Mouse (Mus musculus): Measurements from ENCODE around the gene Anapc15-ps.

Gene Anapc15-ps

DNA sequence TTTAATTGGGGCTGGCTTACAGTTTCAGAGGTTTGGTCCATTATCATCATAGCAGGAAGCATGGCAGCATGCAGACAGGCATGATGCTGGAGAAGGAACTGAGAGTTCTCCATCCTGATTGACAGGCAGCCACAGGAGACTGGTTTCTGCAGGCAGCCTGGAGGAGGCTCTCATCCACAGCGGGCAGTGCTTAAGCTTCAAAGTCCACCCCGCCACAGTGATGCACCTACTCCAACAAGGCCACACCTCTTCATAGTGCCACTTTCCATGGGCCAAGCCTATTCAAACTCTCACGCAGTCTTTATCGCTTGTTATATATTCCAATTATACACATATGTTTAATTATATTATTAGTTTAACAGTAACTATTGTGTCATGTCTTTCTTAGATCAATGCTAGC lies 18.1 kb upstream of the Anapc15-ps start:
- no peak for DNase-seq (ENCODE audit: low spot score in 2 of 2)

DNA sequence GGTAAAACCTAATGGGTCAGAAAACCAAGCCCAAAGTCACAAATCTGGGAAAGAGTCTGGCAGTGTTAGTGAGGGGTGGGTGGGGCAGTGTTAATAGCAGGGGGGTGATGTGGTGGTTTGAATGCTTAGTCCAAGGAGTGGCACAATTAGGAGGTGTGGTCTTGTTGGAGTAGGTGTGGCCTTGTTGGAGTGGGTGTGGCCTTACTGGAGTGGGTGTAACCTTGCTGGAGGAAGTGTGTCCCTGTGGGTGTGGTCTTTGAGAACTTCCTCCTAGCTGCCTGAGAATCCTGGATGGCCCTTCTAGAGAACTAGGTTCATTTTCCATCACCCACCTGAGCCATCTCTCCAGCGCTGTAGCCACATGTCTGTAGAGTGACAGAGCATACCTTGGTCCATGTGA lies 16.6 kb upstream of the Anapc15-ps start:
- no peak for DNase-seq (ENCODE audit: low spot score in 2 of 2)

DNA sequence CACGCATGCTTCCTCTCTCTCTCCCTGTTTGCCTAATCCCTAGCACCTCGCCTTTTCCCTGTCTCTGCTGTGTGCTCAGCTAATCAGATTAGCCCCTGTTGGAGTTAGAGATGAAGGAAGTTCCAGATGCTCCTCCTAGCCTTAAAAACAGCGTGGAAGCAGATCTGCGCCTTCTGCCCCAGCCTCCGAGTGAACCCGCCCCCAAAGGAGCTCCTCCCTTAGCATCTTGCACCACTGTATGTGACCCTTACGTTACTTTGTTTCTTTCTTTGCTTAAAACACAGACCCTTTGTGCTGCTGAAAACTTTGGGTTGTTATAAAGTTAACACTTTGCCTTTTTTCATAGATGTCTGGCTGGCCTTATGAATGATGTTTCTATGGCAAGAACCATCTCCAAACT lies 15.8 kb upstream of the Anapc15-ps start:
- DNase-seq (ENCODE audit: low spot score in 2 of 2) = no peak

DNA sequence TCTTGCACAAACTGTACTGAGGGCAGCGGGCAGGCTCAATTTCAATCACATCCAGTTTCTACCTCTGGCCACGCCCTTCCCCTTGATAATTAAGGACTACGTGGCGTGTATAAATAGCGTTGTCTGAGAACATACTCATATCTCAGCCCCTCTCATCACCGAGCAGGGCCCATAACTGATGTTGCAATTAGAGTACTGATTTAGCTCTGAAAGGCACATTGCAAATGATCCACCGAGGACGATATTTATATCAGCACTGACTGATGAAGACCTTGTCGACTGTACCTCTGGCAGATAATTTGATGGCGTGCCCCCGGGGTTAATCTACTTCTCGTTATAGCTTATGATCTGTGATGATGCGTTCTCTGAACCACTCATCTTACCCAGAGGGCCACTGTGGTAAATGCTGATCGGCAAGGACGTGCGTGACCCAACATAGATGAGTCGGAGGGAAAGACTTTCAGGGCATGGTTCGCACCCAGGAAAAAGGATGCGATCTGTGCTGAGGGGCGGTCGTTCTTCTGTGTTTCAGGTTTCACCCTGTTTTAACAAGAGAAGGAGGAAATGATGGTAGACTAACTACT lies 14.4 kb upstream of the Anapc15-ps start:
- no peak for DNase-seq (ENCODE audit: low spot score in 2 of 2)

DNA sequence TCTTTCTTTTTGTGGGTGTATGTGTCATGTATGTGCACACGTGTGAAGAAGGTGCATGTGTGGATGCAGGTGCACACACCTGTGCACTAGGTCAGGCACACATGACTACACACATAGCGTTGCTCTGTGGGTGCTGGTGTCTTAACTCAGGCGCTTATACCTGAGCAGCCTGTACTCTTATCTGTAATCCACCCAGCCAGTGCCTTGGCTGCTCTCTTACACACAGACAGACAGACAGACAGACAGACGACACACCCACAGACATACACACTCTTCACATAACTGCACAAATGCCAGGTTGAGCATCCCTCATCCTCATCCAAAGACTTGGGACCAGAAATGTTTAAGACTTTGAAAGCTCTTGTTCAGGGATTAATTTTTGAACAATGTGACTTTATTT lies 12.8 kb upstream of the Anapc15-ps start:
- no peak for DNase-seq (ENCODE audit: low spot score in 2 of 2)

DNA sequence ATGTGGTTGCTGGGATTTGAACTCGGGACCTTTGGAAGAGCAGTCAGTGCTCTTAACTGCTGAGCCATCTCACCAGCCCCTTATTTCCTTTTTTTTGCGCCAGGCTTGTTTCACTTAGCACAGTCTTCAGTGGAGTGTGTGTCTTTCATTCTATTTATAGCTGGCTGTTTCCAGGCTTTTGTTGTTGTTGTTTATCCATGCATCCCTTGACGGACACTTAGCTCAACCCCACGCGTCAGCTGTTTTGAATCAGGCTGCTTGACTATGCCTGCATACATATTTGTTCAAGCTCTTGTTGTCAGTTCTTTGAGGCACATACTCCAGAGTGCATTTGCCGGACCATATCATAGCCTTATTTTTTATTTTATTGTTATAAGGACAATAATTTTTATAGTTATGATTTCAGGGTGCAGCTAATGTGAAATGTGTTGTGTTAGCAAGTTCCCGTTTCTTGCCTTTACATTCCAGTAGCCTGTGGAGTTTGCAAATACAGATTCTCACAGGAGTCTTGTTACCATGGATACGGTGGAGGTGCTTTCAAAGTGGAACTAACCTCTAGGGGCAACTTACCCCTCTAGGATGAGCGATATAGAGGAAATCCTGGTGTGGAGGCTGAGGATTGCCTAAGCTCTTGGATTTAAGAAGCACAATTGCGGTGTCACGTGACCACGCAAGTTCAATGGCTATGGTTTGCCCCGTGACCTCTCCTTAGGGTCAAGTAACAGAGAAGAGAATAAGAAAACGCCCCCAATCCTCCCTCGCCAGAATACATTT lies 11.7 kb upstream of the Anapc15-ps start:
- no peak for DNase-seq (ENCODE audit: low spot score in 2 of 2)

DNA sequence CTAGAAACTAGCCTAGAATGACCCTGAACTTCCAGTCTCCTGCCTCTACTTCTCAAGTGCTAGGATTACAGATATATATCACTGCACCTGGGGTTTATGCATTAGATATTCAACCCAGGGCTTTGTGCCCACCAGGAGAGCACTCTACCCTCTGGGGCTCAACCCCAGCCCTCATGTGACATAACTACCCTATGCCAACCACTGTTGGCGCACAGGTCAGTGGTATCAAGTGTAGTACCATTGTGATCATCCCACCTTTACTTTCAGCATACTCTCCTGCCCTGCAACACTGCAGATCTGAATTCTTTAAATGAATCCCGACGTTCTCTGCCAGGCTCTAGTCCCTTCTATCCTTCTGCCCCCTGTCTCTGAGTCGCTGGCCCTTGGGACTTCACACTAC lies 11.0 kb upstream of the Anapc15-ps start:
- DNase-seq (ENCODE audit: low spot score in 2 of 2) = no peak

DNA sequence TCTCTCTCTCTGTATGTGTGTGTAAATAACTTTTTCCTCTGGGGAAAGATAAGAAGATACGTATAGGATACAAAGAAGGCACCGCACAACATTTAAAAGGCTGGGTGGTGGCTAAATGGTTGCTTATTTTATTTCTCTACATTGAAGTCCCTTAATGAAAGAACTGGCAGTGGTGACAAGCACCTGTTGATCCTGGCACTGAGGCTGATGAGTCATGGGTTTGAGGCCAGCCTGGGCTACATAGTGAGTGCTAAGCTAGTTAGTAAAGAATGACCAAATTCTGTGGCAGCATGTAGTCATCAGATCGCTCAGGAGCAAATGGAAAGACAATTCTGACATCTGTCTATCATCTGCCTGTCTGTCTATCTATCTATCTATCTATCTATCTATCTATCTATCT lies 10.5 kb upstream of the Anapc15-ps start:
- DNase-seq (ENCODE audit: low spot score in 2 of 2) = no peak

DNA sequence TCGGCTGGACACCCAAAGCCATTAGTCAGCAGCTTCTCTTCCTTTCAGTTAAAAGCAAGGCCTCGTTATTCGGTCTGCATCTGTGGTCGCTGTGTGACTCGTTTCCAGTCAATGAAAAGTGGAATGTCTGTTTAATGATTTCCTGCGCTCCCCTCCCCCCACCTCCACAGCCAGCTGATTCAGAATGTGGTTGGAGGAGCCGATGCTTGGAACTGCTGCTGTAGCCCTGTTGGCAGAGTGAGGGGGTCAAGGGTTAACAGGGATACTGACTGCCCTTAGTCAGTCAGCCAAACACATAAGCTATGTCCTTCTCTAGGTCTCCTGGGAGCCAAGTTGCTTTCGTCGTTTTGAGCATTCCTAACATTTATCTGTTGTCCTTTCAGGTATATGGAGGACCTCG lies 9.7 kb upstream of the Anapc15-ps start:
- DNase-seq (ENCODE audit: low spot score in 2 of 2) = no peak

DNA sequence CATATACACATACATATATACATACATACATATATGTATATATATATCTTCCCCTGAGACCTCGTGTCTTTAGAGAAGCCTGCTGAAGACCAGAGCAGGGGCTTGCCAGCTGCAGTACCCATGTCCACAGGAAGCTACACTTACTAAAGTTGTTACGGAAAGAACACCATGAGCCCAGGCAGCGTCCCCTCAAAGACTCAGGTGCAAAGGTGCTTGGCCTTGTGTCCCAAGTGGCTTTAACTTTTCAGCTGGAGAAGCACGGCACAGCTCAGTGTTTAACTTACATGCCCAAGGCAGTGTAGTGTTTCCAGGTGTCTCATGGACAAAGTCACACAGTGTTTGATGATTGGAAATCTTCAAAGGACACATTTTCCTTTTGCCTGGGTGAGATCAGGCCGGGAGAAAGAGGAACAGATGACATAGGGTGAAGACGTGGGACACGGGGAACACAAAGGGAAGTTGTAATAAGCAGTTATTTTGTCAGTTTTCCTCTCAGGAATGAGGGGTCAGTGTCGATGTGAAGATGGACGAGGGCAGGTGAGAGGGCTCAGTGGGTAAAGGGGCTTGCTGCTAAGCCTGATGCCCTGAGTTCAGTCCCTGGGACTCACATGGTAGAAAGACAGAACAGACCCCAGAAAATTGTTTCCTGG lies 9.0 kb upstream of the Anapc15-ps start:
- DNase-seq (ENCODE audit: low spot score in 2 of 2) = no peak

DNA sequence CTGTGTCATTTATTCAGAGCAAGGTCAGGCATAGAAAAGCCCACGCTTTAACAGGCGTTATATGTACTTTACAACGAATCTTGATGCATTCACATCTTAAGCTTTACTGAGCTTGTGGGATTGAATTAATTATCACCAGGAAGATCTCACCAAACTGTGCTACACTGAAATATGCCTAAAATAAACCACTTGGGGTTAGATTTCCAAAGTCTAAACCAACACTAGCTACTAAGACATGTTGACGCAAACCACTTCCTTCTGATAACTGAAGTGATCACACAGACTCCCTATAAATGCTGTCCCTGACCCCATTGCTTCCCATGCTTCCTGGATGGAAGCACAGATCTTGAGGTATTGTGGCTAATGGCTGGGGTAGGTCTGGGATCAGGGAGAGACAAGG lies 8.2 kb upstream of the Anapc15-ps start:
- no peak for DNase-seq (ENCODE audit: low spot score in 2 of 2)

DNA sequence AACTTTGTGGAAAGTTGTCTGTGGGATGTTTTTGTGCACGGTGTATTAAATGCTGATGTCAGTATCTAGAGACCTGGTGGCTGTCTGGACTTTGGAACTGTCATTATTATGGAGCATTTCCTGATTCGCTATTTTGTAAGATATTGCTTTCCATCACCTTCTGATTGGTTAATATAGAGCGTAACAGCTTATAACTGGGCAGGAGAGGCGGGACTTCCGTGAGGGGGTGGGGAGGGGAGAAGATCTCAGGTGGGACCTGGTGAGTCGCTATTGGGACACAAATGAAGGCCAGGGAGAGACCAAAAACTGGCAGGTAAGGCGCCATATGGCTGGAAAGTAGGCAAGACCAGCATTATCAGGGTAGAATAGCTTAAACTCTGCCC lies 7.8 kb upstream of the Anapc15-ps start:
- no peak for DNase-seq (ENCODE audit: low spot score in 2 of 2)

DNA sequence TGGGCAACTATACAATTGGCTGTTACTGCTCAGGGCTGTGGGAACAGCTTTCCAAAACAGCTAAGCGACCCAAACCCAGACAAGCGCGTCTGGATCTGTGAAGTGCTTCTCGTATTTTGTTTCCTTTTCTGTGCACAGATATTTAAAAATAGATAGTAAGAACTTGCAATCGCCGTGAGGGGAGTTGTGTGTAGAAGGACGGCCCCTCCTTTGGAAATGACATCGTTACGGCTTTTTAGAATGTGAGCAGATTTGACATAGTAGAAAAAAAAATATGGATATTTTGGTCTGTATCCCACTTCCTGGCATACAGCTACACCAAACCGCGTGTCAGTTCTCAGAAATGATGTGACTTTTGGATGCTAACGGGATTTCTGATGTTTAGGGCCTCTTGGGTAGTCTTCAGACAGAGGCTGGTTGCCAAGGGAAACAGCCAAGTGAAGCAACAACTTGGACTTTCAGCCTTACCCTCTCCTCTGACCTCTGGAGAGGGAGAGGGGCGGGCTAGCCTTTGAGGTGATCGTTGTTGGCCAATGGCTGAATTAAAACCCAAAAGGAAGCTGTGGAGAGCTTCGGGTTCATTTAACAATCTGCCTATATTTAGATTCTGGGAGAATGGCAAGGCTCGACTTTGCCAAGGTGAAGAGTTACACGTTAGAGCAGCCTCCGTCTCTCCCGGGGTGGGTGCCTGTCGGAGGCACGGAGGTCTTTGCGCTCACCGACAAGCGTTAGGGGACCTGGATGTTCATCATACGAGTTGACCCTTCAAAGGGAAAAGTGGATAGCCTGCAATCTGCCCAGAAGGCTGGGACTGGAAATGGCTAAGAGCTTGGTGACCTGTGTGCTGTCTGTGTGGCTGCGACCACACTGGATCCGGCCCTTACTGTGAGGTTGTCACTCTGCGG lies 7.2 kb upstream of the Anapc15-ps start:
- no peak for DNase-seq (ENCODE audit: low spot score in 2 of 2)

DNA sequence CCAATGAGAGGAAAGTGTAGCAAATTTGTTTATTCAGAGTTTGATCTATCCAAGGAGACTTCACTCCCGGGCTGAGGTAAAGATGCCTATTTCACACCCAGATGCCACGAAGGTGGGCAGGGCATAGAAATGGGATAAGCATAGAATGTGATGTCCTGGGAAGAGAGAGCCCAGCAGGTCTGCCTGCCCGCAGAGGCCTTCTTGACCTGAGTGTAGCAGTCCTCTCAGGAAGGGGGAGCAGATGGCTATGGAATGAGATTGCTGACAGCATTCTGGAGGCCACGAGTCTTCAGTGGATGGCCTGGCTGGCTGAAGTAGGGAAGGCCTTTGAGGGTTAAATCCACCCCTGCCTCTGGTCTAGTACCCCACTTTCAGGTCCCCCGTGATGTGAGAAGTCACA lies 5.9 kb upstream of the Anapc15-ps start:
- DNase-seq (ENCODE audit: low spot score in 2 of 2) = no peak

DNA sequence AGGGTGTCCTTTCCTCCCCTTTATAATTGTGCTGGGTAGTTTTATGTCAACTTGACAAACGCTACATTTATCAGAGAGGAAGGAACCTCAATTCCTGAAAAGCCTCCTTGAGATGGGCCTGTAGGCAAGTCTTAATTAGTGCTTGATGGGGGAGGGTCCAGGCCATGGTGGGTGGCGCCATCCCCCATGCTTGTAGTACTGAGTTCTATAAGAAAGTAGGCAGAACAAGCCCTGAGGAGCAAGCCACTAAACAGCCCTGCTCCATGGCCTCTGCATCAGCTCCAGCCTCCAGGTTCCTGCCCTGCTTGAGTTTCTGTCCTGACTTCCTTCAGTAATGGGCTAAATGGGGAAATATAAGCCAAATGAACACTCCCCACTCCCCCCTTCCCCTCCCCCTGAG lies 5.4 kb upstream of the Anapc15-ps start:
- no peak for DNase-seq (ENCODE audit: low spot score in 2 of 2)

DNA sequence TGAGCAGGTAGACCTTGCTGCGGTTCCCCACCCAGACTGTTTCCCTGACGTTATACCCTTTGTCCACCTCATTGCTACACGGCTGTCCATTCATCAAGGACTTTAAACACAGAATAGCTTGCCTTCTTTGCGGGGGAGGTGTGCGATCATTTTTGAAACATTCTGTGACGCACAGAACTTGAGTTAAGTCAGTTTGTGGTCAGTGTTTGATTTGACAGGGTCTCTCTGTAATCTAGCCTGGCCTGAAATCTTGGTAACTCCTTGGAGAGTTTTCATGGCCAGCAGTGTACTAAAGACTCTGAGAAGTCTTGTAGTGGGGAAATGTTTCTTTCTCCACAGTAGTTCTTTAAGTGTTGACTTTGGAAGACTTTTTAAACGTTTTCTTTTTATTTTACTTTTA lies 5.0 kb upstream of the Anapc15-ps start:
- DNase-seq (ENCODE audit: low spot score in 2 of 2) = no peak

DNA sequence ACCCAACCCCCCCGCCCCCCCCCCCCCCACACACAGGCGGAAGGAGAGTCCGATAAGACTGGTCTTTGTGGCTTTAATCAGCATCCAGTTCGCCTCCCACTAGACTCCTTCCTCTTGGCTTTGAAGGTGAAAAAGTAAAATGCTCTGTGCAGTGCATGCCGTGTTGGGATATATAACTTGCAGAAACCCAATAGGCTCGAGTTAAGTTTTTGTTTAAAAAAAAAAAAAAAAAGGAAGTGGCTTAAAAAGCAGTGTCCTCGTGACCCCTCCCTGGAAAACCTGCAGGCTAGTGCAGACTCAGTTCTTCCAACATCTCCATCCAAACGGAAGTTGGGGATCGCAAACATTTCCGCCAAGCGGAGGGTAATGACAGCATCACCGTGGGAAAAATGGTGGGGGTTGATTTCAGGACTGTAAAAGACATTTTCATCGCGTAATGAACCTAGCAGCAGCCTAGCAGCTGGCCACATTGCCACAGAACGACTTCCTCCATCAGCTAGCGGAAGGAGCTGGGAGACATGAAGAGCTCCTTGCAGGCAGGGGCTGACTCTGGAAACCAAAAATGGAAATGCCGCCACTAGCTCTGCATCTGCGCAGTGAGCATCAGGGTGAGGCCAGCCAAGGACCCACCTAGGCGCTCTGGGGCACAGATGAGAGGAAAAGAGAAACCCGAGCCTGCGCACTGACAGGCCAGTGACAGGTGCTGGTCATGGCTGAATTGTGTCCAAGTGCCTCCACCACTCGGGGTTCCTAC lies 4.3 kb upstream of the Anapc15-ps start:
- no peak for DNase-seq (ENCODE audit: low spot score in 2 of 2)

DNA sequence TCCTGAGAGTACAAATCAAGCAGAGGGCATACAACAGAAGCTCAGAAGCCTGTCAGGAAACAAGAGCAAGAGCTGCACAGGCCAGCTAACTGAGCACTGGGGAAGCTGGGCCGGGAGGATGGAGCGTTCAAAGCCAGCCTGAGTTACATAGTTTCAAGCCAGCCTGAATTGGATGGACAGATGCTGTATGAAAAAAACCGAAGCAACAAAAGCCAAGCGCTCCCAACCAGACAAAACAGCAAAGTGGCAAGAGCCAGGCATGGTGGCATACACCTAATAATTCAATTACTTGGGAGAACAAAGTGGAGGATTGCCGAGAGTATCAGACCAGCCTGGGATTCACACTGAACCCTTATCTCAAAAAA lies 3.7 kb upstream of the Anapc15-ps start:
- no peak for DNase-seq (ENCODE audit: low spot score in 2 of 2)

DNA sequence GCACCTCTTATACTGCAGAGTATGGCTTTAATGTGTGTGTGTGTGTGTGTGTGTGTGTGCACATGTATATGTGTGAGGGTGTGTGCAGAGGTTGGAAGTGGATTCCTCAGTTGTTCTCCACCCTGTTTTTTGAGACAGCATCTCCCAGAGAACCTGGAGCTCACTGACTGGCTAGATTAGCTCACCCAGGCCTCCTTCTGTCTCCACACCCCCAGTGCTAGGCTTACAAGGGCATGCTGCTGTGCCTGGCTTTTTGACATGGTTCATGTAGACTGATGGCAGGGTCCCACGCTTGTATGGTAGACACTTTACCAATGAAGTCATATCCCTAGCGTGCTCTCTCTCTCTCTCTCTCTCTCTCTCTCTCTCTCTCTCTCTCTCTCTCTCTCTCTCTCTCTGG lies 3.1 kb upstream of the Anapc15-ps start:
- no peak for DNase-seq (ENCODE audit: low spot score in 2 of 2)

DNA sequence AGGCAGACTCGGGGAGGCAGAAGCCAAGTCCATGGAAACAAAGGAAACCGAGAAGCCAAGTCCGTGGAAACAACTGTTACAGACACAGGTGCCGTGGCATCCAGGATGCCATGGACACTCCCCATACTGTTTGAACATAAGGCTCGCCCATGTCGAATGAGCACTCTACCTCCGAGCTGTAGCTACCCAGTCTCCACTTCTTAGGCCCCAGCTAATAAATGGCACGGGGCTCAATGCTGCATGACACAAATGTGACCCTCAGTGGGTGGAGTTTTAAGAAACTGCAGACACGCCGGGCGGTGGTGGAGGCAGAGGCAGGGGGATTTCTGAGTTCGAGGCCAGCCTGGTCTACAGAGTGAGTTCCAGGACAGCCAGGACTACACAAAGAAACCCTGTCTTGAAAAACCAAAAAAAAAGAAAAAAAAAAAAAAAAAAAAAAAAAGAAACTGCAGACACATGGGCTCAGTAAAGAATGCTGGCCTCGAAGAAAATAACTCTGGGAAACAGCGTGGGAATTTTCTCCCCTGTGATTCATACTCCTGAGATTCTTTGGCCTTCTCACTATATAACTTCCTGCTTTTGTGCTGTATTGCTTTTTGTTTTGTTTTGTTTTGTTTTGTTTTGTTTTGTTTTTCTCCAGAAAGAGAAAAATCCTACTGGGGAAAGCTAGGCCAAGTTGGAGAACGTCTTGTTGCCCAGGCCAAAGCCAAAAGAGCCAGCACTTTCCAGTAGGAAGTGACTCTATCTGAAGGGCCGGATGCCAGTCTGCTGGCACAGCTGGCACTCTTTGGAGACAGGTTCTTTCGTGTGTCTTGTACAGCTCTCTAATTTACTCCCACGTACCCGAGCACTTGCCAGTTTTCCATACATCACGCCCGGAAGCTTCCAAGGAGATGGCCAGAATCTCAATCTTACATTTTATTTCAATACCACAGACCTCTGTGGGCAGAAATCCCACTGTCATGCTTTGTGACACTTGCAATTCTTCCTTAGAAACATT lies 2.2 kb downstream of the Anapc15-ps start:
- DNase-seq (ENCODE audit: low spot score in 2 of 2) = no peak

Measured in frontal cortex, postnatal 14 days (tissue).